In genomic region chr15:97020221-97020620, GRCm38 (mm10) we compare ENCODE assay signal across 21 mouse cellular contexts. TPM values are rescaled to one million over a fixed set of nuclear protein-coding genes. Genes with fewer than 3 reads are reported as not detected.
A peak's percentile ranks its signal among the peaks of the same experiment; 100 is the strongest.
DNase-seq lines count a peak whose midpoint lies in the region; ATAC-seq and TF ChIP-seq lines count a peak whose summit lies in the region.
"Had no signal": no experiment of that assay in that cellular context is flagged by ENCODE, and none has a peak within 500 bp of the region (broad histone marks: within the 10 kb centered on the region; RNA-seq: fewer than 3 reads in every experiment).

No protein-coding gene starts in this region.

- ATAC-seq in heart, embryonic 13.5 days (ENCODE audit: extremely low read depth, insufficient number of reproducible peaks, low FRiP score, low TSS enrichment) = no peak
- ATAC-seq in kidney, embryonic 15.5 days (replicated peaks; ENCODE audit: low FRiP score) = no peak
- no peak for ATAC-seq in liver, embryonic 14.5 days (ENCODE audit: insufficient read depth)
- no peak for ATAC-seq in liver, embryonic 12.5 days
- peak; percentile 37; the same call in 1 of the 2 replicates for ATAC-seq in liver, postnatal 0 days
- ATAC-seq: forebrain, embryonic 14.5 days had no signal

- peaks cover 12% of the 10 kb centered on the region for H3K4me1 ChIP-seq in heart, embryonic 13.5 days
- H3K4me1 ChIP-seq in kidney, embryonic 15.5 days = no peaks in the 10 kb centered on the region
- H3K4me1 ChIP-seq in liver, embryonic 14.5 days (replicated peaks; ENCODE audit: control insufficient read depth in 2 of 2, insufficient read depth in 2 of 2, low read length in 1 of 2) = no peaks in the 10 kb centered on the region
- H3K4me1 ChIP-seq in liver, embryonic 12.5 days = no peaks in the 10 kb centered on the region
- H3K4me1 ChIP-seq in liver, postnatal 0 days (ENCODE audit: insufficient read depth) = no peaks in the 10 kb centered on the region
- H3K4me1 ChIP-seq: embryonic facial prominence, embryonic 15.5 days; forebrain, embryonic 10.5 days; hindbrain, embryonic 10.5 days had no signal

- H3K9ac ChIP-seq in heart, embryonic 13.5 days = no peak overlapping the region
- no peak overlapping the region for H3K9ac ChIP-seq in kidney, embryonic 15.5 days
- no peak overlapping the region for H3K9ac ChIP-seq in liver, embryonic 14.5 days (replicated peaks)
- no peak overlapping the region for H3K9ac ChIP-seq in liver, embryonic 12.5 days
- no peak overlapping the region for H3K9ac ChIP-seq in liver, postnatal 0 days (replicated peaks)
- H3K9ac ChIP-seq: embryonic facial prominence, embryonic 15.5 days; heart, embryonic 15.5 days had no signal

- H3K27me3 ChIP-seq in heart, embryonic 13.5 days (replicated peaks) = no peaks in the 10 kb centered on the region
- H3K27me3 ChIP-seq in kidney, embryonic 15.5 days = no peaks in the 10 kb centered on the region
- no peaks in the 10 kb centered on the region for H3K27me3 ChIP-seq in liver, embryonic 14.5 days (ENCODE audit: control insufficient read depth, insufficient read depth, low read length)
- no peaks in the 10 kb centered on the region for H3K27me3 ChIP-seq in liver, embryonic 12.5 days (replicated peaks)
- H3K27me3 ChIP-seq in liver, postnatal 0 days (ENCODE audit: insufficient read depth, low read length) = no peaks in the 10 kb centered on the region
- H3K27me3 ChIP-seq: embryonic facial prominence, embryonic 15.5 days; heart, embryonic 15.5 days had no signal

- H3K4me2 ChIP-seq in heart, embryonic 13.5 days = no peak overlapping the region
- H3K4me2 ChIP-seq in kidney, embryonic 15.5 days = no peak overlapping the region
- peak overlapping the region; percentile 24; the same call in 1 of the 2 replicates for H3K4me2 ChIP-seq in liver, embryonic 14.5 days (ENCODE audit: low read depth)
- no peak overlapping the region for H3K4me2 ChIP-seq in liver, embryonic 12.5 days
- peak overlapping the region; percentile 53; the same call in 1 of the 2 replicates for H3K4me2 ChIP-seq in liver, postnatal 0 days (ENCODE audit: low read depth, low read length)
- H3K4me2 ChIP-seq: embryonic facial prominence, embryonic 15.5 days; heart, embryonic 15.5 days had no signal

- 0 out of 2 replicates have a peak overlapping the region, but pooled peaks have one; percentile 5 for H3K27ac ChIP-seq in heart, embryonic 13.5 days (replicated peaks)
- H3K27ac ChIP-seq in kidney, embryonic 15.5 days = no peak overlapping the region
- H3K27ac ChIP-seq in liver, embryonic 14.5 days = no peak overlapping the region
- H3K27ac ChIP-seq in liver, embryonic 12.5 days = no peak overlapping the region
- H3K27ac ChIP-seq in liver, postnatal 0 days (ENCODE audit: low read depth) = peak overlapping the region; percentile 92
- H3K27ac ChIP-seq: embryonic facial prominence, embryonic 15.5 days; forebrain, embryonic 10.5 days; heart, embryonic 10.5 days; heart, embryonic 15.5 days; hindbrain, embryonic 10.5 days had no signal

- WGBS in heart, embryonic 13.5 days = 86% methylated on average over 6 of the region's 6 CpGs
- 72% methylated on average over 6 of the region's 6 CpGs for WGBS in kidney, embryonic 15.5 days
- WGBS in liver, embryonic 14.5 days (ENCODE audit: insufficient replicate concordance) = 66% methylated on average over 6 of the region's 6 CpGs
- 68% methylated on average over 6 of the region's 6 CpGs for WGBS in liver, embryonic 12.5 days (ENCODE audit: insufficient replicate concordance)
- 66% methylated on average over 6 of the region's 6 CpGs for WGBS in liver, postnatal 0 days (ENCODE audit: insufficient replicate concordance)

- H3K9me3 ChIP-seq in heart, embryonic 13.5 days = peaks cover 7% of the 10 kb centered on the region; the same call in 1 of the 2 replicates
- H3K9me3 ChIP-seq in kidney, embryonic 15.5 days (replicated peaks) = no peaks in the 10 kb centered on the region
- no peaks in the 10 kb centered on the region for H3K9me3 ChIP-seq in liver, embryonic 14.5 days (ENCODE audit: control insufficient read depth, low read length)
- H3K9me3 ChIP-seq in liver, embryonic 12.5 days (replicated peaks) = no peaks in the 10 kb centered on the region
- H3K9me3 ChIP-seq in liver, postnatal 0 days (ENCODE audit: low read length) = no peaks in the 10 kb centered on the region
- H3K9me3 ChIP-seq: embryonic facial prominence, embryonic 15.5 days; forebrain, embryonic 10.5 days; heart, embryonic 10.5 days; heart, embryonic 15.5 days; hindbrain, embryonic 10.5 days had no signal

- peaks cover 30% of the 10 kb centered on the region for H3K36me3 ChIP-seq in heart, embryonic 13.5 days
- H3K36me3 ChIP-seq in kidney, embryonic 15.5 days = peaks cover 8% of the 10 kb centered on the region; the same call in 1 of the 2 replicates
- no peaks in the 10 kb centered on the region for H3K36me3 ChIP-seq in liver, embryonic 14.5 days (replicated peaks; ENCODE audit: control insufficient read depth, insufficient read depth, low read depth)
- peaks cover 6% of the 10 kb centered on the region; the same call in 1 of the 2 replicates for H3K36me3 ChIP-seq in liver, embryonic 12.5 days
- peaks cover 5% of the 10 kb centered on the region; the same call in 1 of the 2 replicates for H3K36me3 ChIP-seq in liver, postnatal 0 days (replicated peaks; ENCODE audit: insufficient read depth, low read length)
- H3K36me3 ChIP-seq: embryonic facial prominence, embryonic 15.5 days; heart, embryonic 15.5 days had no signal

- no peak for TF ChIP-seq CTCF in liver, embryonic 14.5 days (IDR thresholded peaks at IDR 0.05; ENCODE audit: low read depth)
- TF ChIP-seq CTCF in liver, postnatal 0 days (IDR thresholded peaks at IDR 0.05; ENCODE audit: low read depth) = no peak

- TF ChIP-seq EP300 in liver, embryonic 14.5 days (IDR thresholded peaks at IDR 0.05; ENCODE audit: low read depth) = no peak
- TF ChIP-seq EP300 in liver, postnatal 0 days (IDR thresholded peaks at IDR 0.05; ENCODE audit: low read depth) = no peak

- DNase-seq in heart, postnatal 10 days = no peak
- peak; percentile 62 for DNase-seq in kidney, adult 9 months
- no peak for DNase-seq in liver, embryonic 14.5 days (ENCODE audit: low read depth in 3 of 3, low spot score in 3 of 3)
- no peak for DNase-seq in liver, postnatal 0 days
- DNase-seq: adrenal gland, postnatal 10 days; cerebellum, adult 11 months; cerebellum, adult 8-10 months; cerebellum, postnatal 14 days; embryo, embryonic 11 days; heart, adult 18-20 months had no signal

- H3K4me3 ChIP-seq in heart, embryonic 13.5 days = no peak overlapping the region
- no peak overlapping the region for H3K4me3 ChIP-seq in kidney, embryonic 15.5 days (replicated peaks)
- H3K4me3 ChIP-seq in liver, embryonic 14.5 days (ENCODE audit: insufficient read depth in 1 of 2, low read depth in 2 of 2, low read length in 2 of 2) = no peak overlapping the region
- no peak overlapping the region for H3K4me3 ChIP-seq in liver, embryonic 12.5 days
- H3K4me3 ChIP-seq in liver, postnatal 0 days (ENCODE audit: low read depth, low read length) = peak overlapping the region; percentile 45; the same call in 1 of the 2 replicates
- H3K4me3 ChIP-seq: embryonic facial prominence, embryonic 15.5 days; forebrain, embryonic 10.5 days; heart, embryonic 10.5 days; heart, embryonic 15.5 days; hindbrain, embryonic 10.5 days had no signal

- intact Hi-C loops in heart, postnatal 10 days (cut with DNase I) = no loop called here

RNA-seq across cellular contexts. Expression of gene Slc38a4, which starts 35.5 kb away (rescaled TPM):
- 110 and 111 TPM in 2 replicates for polyA plus RNA-seq in heart, embryonic 13.5 days (2015; fragmentation: Nextera tagmentation; extraction: Ambion mirVana)
- 10 to 100 TPM; 61.5 to 61.8 TPM for total RNA-seq in heart, postnatal 10 days (2021)
- 72.7 and 76.0 TPM in 2 replicates for polyA plus RNA-seq in kidney, embryonic 15.5 days (2015; fragmentation: Nextera tagmentation; extraction: Ambion mirVana)
- 23.9 and 24.4 TPM in 2 replicates for polyA plus RNA-seq in liver, embryonic 14.5 days (2012; rRNA removed)
- polyA plus RNA-seq in liver, embryonic 14.5 days (2014; fragmentation: Nextera tagmentation; extraction: Ambion mirVana) = 52.7 and 55.8 TPM in 2 replicates
- polyA plus RNA-seq in liver, embryonic 12.5 days (2016; fragmentation: Nextera tagmentation; extraction: Ambion mirVana) = 43.1 and 45.1 TPM in 2 replicates
- polyA plus RNA-seq in liver, postnatal 0 days (2015; fragmentation: Nextera tagmentation; extraction: Ambion mirVana) = 295 and 302 TPM in 2 replicates
- total RNA-seq: common myeloid progenitor, adult 5-6 weeks; MEL had no signal

Comparison
In these comparisons a context has a peak if more than half of its experiments do, and no peak if none do; other contexts are left out.
1. H3K27ac ChIP-seq: peak in heart, embryonic 13.5 days (single experiment) and liver, postnatal 0 days (single experiment); none in kidney, embryonic 15.5 days (single experiment), liver, embryonic 14.5 days (single experiment) and liver, embryonic 12.5 days (single experiment).
2. H3K4me2 ChIP-seq: peak in liver, embryonic 14.5 days (single experiment) and liver, postnatal 0 days (single experiment); none in heart, embryonic 13.5 days (single experiment), kidney, embryonic 15.5 days (single experiment) and liver, embryonic 12.5 days (single experiment).